Mouse (Mus musculus): ENCODE measurements at regions not wholly inside any gene's neighbourhood (a gene's known extent, or its start where the extent isn't known, plus 50 kb on each side); places are given as distances from the start of the nearest gene placed in this dataset.

- Histone ChIP-seq H3K27me3 (replicated peaks; ENCODE audit: control insufficient read depth, insufficient read depth, low read length) (no peaks in the 10 kb centered on the region), H3K9ac (ENCODE audit: low read depth, low read length) (no peak overlapping the region), H3K4me1 (replicated peaks; ENCODE audit: control insufficient read depth, insufficient read depth, low read length) (no peaks in the 10 kb centered on the region), H3K36me3 (ENCODE audit: control insufficient read depth, insufficient read depth, low read length) (no peaks in the 10 kb centered on the region), H3K27ac (ENCODE audit: low read depth, low read length) (no peak overlapping the region), H3K9me3 (ENCODE audit: control insufficient read depth, low read length) (no peaks in the 10 kb centered on the region), H3K4me2 (no peak overlapping the region), H3K4me3 (ENCODE audit: low read depth, low read length) (no peak overlapping the region)
- ATAC-seq (replicated peaks; ENCODE audit: low FRiP score) (no peak), DNase-seq (ENCODE audit: low spot score) (no peak)
- WGBS, result 65% methylated on average over 1 of the region's 1 CpGs
Measured at GRCm38 (mm10) chr2:173970789-173971188, 105.3 kb upstream of the Stx16 start.

GRCm38 (mm10) chr2:173976314-173977053 lies 99.6 kb upstream of the Stx16 start:
- Histone ChIP-seq H3K27me3 (replicated peaks; ENCODE audit: control insufficient read depth, insufficient read depth, low read length) (no peaks in the 10 kb centered on the region), H3K9ac (ENCODE audit: low read depth, low read length) (no peak overlapping the region), H3K9me3 (ENCODE audit: control insufficient read depth, low read length) (no peaks in the 10 kb centered on the region), H3K4me3 (ENCODE audit: low read depth, low read length) (no peak overlapping the region), H3K27ac (ENCODE audit: low read depth, low read length) (no peak overlapping the region; the same call in 1 of the 2 replicates), H3K4me2 (no peak overlapping the region), H3K36me3 (ENCODE audit: control insufficient read depth, insufficient read depth, low read length) (no peaks in the 10 kb centered on the region), H3K4me1 (replicated peaks; ENCODE audit: control insufficient read depth, insufficient read depth, low read length) (no peaks in the 10 kb centered on the region)
- peak; percentile 31 for DNase-seq (ENCODE audit: low spot score)
- 36% methylated on average over 4 of the region's 4 CpGs for WGBS
- ATAC-seq (replicated peaks; ENCODE audit: low FRiP score), result peak; percentile 65

GRCm38 (mm10) chr2:173977236-173978053 lies 98.7 kb upstream of the Stx16 start:
- H3K4me2 ChIP-seq, result no peak overlapping the region
- H3K9ac ChIP-seq (ENCODE audit: low read depth, low read length), result no peak overlapping the region
- 47% methylated on average over 12 of the region's 12 CpGs for WGBS
- no peaks in the 10 kb centered on the region for H3K9me3 ChIP-seq (ENCODE audit: control insufficient read depth, low read length)
- H3K4me1 ChIP-seq (replicated peaks; ENCODE audit: control insufficient read depth, insufficient read depth, low read length), result no peaks in the 10 kb centered on the region
- DNase-seq (ENCODE audit: low spot score) (peak; percentile 31), ATAC-seq (replicated peaks; ENCODE audit: low FRiP score) (no peak)
- H3K4me3 ChIP-seq (ENCODE audit: low read depth, low read length), result no peak overlapping the region
- no peaks in the 10 kb centered on the region for H3K27me3 ChIP-seq (replicated peaks; ENCODE audit: control insufficient read depth, insufficient read depth, low read length)
- H3K36me3 ChIP-seq (ENCODE audit: control insufficient read depth, insufficient read depth, low read length), result no peaks in the 10 kb centered on the region
- H3K27ac ChIP-seq (ENCODE audit: low read depth, low read length), result peak overlapping the region; percentile 35

GRCm38 (mm10) chr2:173978138-173978765 lies 97.9 kb upstream of the Stx16 start:
- 81% methylated on average over 13 of the region's 13 CpGs for WGBS
- H3K27me3 ChIP-seq (replicated peaks; ENCODE audit: control insufficient read depth, insufficient read depth, low read length), result no peaks in the 10 kb centered on the region
- H3K36me3 ChIP-seq (ENCODE audit: control insufficient read depth, insufficient read depth, low read length), result no peaks in the 10 kb centered on the region
- no peaks in the 10 kb centered on the region for H3K9me3 ChIP-seq (ENCODE audit: control insufficient read depth, low read length)
- H3K27ac ChIP-seq (ENCODE audit: low read depth, low read length), result no peak overlapping the region; the same call in 1 of the 2 replicates
- H3K4me3 ChIP-seq (ENCODE audit: low read depth, low read length), result no peak overlapping the region
- no peaks in the 10 kb centered on the region for H3K4me1 ChIP-seq (replicated peaks; ENCODE audit: control insufficient read depth, insufficient read depth, low read length)
- H3K9ac ChIP-seq (ENCODE audit: low read depth, low read length), result no peak overlapping the region
- ATAC-seq (replicated peaks; ENCODE audit: low FRiP score) (no peak), DNase-seq (ENCODE audit: low spot score) (peak; percentile 31)
- H3K4me2 ChIP-seq, result no peak overlapping the region

- 63% methylated on average over 9 of the region's 9 CpGs for WGBS
- H3K4me1 ChIP-seq (replicated peaks; ENCODE audit: control insufficient read depth, insufficient read depth, low read length), result no peaks in the 10 kb centered on the region
- DNase-seq (ENCODE audit: low spot score), result peak; percentile 24
- H3K27me3 ChIP-seq (replicated peaks; ENCODE audit: control insufficient read depth, insufficient read depth, low read length), result no peaks in the 10 kb centered on the region
- no peak overlapping the region for H3K4me2 ChIP-seq
- no peaks in the 10 kb centered on the region for H3K36me3 ChIP-seq (ENCODE audit: control insufficient read depth, insufficient read depth, low read length)
- H3K4me3 ChIP-seq (ENCODE audit: low read depth, low read length), result no peak overlapping the region
- H3K9me3 ChIP-seq (ENCODE audit: control insufficient read depth, low read length), result no peaks in the 10 kb centered on the region
- H3K9ac ChIP-seq (ENCODE audit: low read depth, low read length), result no peak overlapping the region
- no peak overlapping the region for H3K27ac ChIP-seq (ENCODE audit: low read depth, low read length)
- no peak for ATAC-seq (replicated peaks; ENCODE audit: low FRiP score)
Measured at GRCm38 (mm10) chr2:173981036-173981435, 95.1 kb upstream of the Stx16 start.

DNA sequence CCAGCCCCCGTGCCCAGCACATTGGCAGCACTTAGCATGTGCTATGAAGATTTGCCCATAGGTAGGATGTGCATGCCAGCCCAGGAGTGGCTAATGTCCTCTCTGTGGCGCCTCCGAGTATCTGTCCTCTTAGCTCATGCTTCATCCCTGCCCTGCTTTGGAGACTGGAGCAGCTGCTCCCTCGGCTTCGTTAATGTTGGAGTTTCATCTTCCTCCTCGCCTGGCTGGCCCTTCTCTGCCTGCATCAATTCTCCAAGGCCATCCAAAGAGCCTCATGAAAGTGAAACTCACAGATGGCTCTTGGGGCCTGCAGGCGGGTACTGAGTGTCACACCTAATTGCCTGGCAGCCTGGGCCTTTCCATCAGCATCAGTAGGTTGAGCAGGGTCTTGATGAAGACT lies 88.6 kb upstream of the Stx16 start:
- WGBS, result 80% methylated on average over 7 of the region's 7 CpGs
- no peak overlapping the region for H3K4me2 ChIP-seq
- H3K27ac ChIP-seq (ENCODE audit: low read depth, low read length), result no peak overlapping the region
- no peaks in the 10 kb centered on the region for H3K4me1 ChIP-seq (replicated peaks; ENCODE audit: control insufficient read depth, insufficient read depth, low read length)
- H3K4me3 ChIP-seq (ENCODE audit: low read depth, low read length), result no peak overlapping the region
- DNase-seq (ENCODE audit: low spot score), result no peak
- H3K9me3 ChIP-seq (ENCODE audit: control insufficient read depth, low read length), result no peaks in the 10 kb centered on the region
- ATAC-seq (replicated peaks; ENCODE audit: low FRiP score), result no peak
- H3K27me3 ChIP-seq (replicated peaks; ENCODE audit: control insufficient read depth, insufficient read depth, low read length), result no peaks in the 10 kb centered on the region
- no peaks in the 10 kb centered on the region for H3K36me3 ChIP-seq (ENCODE audit: control insufficient read depth, insufficient read depth, low read length)
- H3K9ac ChIP-seq (ENCODE audit: low read depth, low read length), result no peak overlapping the region

DNA sequence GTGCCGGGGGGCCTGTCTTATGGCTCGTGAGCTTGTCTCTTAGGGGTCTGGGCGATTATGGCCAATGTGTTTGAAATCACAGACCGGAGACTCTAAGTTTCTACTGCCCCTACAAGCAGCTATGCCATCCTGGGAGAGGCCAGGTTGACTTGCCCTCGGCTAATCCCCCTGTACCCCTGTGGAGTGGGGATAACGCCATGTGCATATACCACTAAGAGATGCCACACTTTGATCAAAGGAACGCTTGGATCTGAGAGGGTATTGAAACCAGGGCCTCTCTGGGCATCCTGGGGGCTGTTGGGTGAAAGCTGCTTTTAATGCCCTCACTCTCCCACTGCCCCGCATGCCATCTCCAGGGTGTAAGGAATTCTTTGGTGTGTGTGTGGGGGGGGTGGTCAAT lies 88.2 kb upstream of the Stx16 start:
- H3K4me1 ChIP-seq (replicated peaks; ENCODE audit: control insufficient read depth, insufficient read depth, low read length), result no peaks in the 10 kb centered on the region
- ATAC-seq (replicated peaks; ENCODE audit: low FRiP score), result no peak
- no peak for DNase-seq (ENCODE audit: low spot score)
- no peaks in the 10 kb centered on the region for H3K36me3 ChIP-seq (ENCODE audit: control insufficient read depth, insufficient read depth, low read length)
- H3K4me3 ChIP-seq (ENCODE audit: low read depth, low read length), result no peak overlapping the region
- no peak overlapping the region for H3K4me2 ChIP-seq
- 90% methylated on average over 8 of the region's 8 CpGs for WGBS
- H3K27me3 ChIP-seq (replicated peaks; ENCODE audit: control insufficient read depth, insufficient read depth, low read length), result no peaks in the 10 kb centered on the region
- no peak overlapping the region for H3K27ac ChIP-seq (ENCODE audit: low read depth, low read length)
- H3K9ac ChIP-seq (ENCODE audit: low read depth, low read length), result no peak overlapping the region
- H3K9me3 ChIP-seq (ENCODE audit: control insufficient read depth, low read length), result no peaks in the 10 kb centered on the region

GRCm38 (mm10) chr2:173988641-173989336 lies 87.3 kb upstream of the Stx16 start:
- WGBS, result 69% methylated on average over 11 of the region's 11 CpGs
- no peak overlapping the region for H3K4me3 ChIP-seq (ENCODE audit: low read depth, low read length)
- no peak overlapping the region for H3K9ac ChIP-seq (ENCODE audit: low read depth, low read length)
- H3K36me3 ChIP-seq (ENCODE audit: control insufficient read depth, insufficient read depth, low read length), result no peaks in the 10 kb centered on the region
- H3K27me3 ChIP-seq (replicated peaks; ENCODE audit: control insufficient read depth, insufficient read depth, low read length), result no peaks in the 10 kb centered on the region
- H3K4me1 ChIP-seq (replicated peaks; ENCODE audit: control insufficient read depth, insufficient read depth, low read length), result no peaks in the 10 kb centered on the region
- DNase-seq (ENCODE audit: low spot score) (no peak), ATAC-seq (replicated peaks; ENCODE audit: low FRiP score) (no peak)
- H3K27ac ChIP-seq (ENCODE audit: low read depth, low read length), result no peak overlapping the region
- H3K4me2 ChIP-seq, result no peak overlapping the region
- H3K9me3 ChIP-seq (ENCODE audit: control insufficient read depth, low read length), result no peaks in the 10 kb centered on the region
